Mouse (Mus musculus) bone marrow, adult 2 months (tissue): Measurements from ENCODE around the gene Dennd1a.

Source experiments
- CTCF ChIP-seq: fragments of 200-500 bp; IDR thresholded peaks from 2 replicates; pipeline ENCODE4 v1.5.1; 2011; ENCODE audit warnings: low read length, control low read depth; ENCODE audit not compliant: control insufficient read depth, insufficient read depth
- POLR2A ChIP-seq: fragments of 200-500 bp; IDR thresholded peaks from 2 replicates; pipeline ENCODE4 v1.6.1; 2011; ENCODE audit warnings: low read depth, mild to moderate bottlenecking, control low read depth, low read length, borderline replicate concordance; ENCODE audit not compliant: control insufficient read depth

GRCm38 (mm10) chr2:38286433-38286732 is 807 bp downstream of the Dennd1a start:
- TF ChIP-seq CTCF = no peak
- TF ChIP-seq POLR2A = no peak
